Mouse (Mus musculus): ENCODE results near the gene Hmg20b.

DNA sequence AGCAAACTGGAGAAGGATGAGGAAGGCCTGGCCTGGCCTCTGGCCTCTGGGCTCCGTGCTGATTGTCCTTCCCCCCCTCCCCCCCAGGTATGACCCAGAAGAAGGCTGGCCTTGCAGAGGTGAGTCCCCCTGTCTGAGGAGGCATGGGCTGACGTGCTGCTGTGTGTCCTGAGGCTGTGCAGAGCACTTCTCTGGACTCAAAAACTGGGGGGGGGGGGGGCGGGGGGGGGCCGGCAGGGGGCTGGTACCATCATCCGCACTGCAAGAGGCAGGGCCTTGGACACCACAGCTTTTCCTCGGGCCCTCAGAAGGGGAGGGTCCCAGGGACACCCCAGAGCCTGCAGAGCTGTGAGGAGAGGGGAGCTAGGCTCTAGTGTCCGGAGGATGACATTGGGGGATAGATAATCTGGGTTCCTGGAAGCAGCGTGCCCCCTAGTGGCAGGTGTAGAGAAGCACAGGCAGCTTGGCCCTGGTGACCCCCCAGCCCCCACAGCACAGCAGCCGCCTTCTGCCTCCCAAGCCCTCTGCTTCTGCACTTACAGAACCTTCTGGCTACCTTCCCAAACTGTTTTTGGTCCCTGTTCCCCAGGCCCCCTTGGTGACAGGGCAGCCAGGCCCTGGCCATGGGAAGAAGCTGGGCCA, 45.6 kb downstream of the Hmg20b start:
- peak; percentile 89 for TF ChIP-seq CTCF (IDR thresholded peaks at IDR 0.05)
- TF ChIP-seq EP300 (IDR thresholded peaks at IDR 0.05; ENCODE audit: insufficient read depth, low read depth, low read length), result peak; percentile 78; the same call in 1 of the 2 replicates

All from heart, adult 2 months (tissue).